Mouse (Mus musculus) hindbrain, embryonic 11.5 days (tissue): ENCODE data around the gene Myl12a. TPM values are rescaled to one million over a fixed set of nuclear protein-coding genes. Genes with fewer than 3 reads are reported as not detected.

Experiments used
- ATAC-seq: fragments of 200-750 bp; cut with Nextera tagmentation; 2 replicates; pipeline ENCODE4 v1.8.0; 2017; ENCODE audit warnings: mild to moderate bottlenecking, moderate TSS enrichment, moderate library complexity; ENCODE audit not compliant: low FRiP score
- DNase-seq: peaks from one replicate; pipeline ENCODE4 v3.0.0-alpha.2; 2015; ENCODE audit warnings: low spot score
- H3K27ac ChIP-seq: fragments of 300-500 bp; sonication (generic); 2 replicates; pipeline ENCODE4 v1.5.1; 2014; ENCODE audit warnings: mild to moderate bottlenecking, low read depth, low read length
- H3K27me3 ChIP-seq: fragments of 300-500 bp; sonication (generic); 2 replicates; pipeline ENCODE4 v1.6.1; 2014; ENCODE audit warnings: mild to moderate bottlenecking, low read length, moderate library complexity, mixed read lengths; ENCODE audit not compliant: control insufficient read depth, insufficient read depth
- H3K36me3 ChIP-seq: fragments of 300-500 bp; sonication (generic); 2 replicates; pipeline ENCODE4 v1.6.1; 2014; ENCODE audit warnings: mild to moderate bottlenecking, low read length, moderate library complexity, mixed read lengths; ENCODE audit not compliant: control insufficient read depth, insufficient read depth
- H3K4me1 ChIP-seq: fragments of 300-500 bp; sonication (generic); replicated peaks from 2 replicates; pipeline ENCODE4 v1.6.1; 2014; ENCODE audit warnings: low read length, mixed read lengths; ENCODE audit not compliant: control insufficient read depth, insufficient read depth
- H3K4me2 ChIP-seq: fragments of 300-500 bp; sonication (generic); replicated peaks from 2 replicates; pipeline ENCODE4 v1.6.1; 2014; ENCODE audit warnings: mild to moderate bottlenecking, low read depth, low read length
- H3K4me3 ChIP-seq: fragments of 300-500 bp; sonication (generic); 2 replicates; pipeline ENCODE4 v1.5.1; 2014; ENCODE audit warnings: low read depth, low read length
- H3K9ac ChIP-seq: fragments of 300-500 bp; sonication (generic); 2 replicates; pipeline ENCODE4 v1.6.1; 2014; ENCODE audit warnings: low read depth, low read length
- H3K9me3 ChIP-seq: fragments of 300-500 bp; sonication (generic); 2 replicates; pipeline ENCODE4 v1.6.1; 2016; ENCODE audit warnings: low read length; ENCODE audit not compliant: control insufficient read depth
- WGBS: fragments of 180-500 bp; shearing (Covaris S2); extraction: QIAGEN DNeasy Blood & Tissue Kit; methylation state at CpG from one replicate; pipeline ENCODE4 v1.1.7; 2014; 5-methylcytosine and 5-hydroxymethylcytosine counted together
- polyA plus RNA-seq: library from polyadenylated mRNA; unstranded; fragments of >200 nt; fragmentation: Nextera tagmentation; extraction: Ambion mirVana; gene quantifications from 2 replicates; pipeline ENCODE4 v1.2.1, GENCODE M21; 2014

The Myl12a gene
- polyA plus RNA-seq: 448 and 472 TPM in 2 replicates

DNA sequence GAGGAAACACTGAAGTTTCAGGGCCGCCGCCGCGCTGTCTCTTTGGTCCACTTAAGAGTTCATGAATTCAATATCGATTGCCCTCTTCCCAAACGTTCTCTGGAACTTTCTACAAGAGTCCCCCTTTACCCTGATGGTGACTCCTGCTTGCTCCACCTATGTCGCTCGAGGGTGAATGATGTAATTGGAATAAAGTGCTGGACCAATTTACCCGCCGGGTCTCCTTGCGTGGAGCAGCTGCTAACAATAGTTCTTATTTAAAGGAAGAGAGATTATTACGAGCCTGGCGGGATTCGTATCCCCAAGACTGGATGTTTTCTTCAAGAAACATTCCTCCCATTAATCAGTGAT is at the start of gene Myl12a:
TSS of gene Myl12a (minus strand) at position 135 of the 351 bp plus-strand sequence.
- Histone ChIP-seq H3K9me3 (no peaks in the 10 kb centered on the region), H3K36me3 (no peaks in the 10 kb centered on the region), H3K9ac (peak within 1 kb of the TSS; percentile 77), H3K4me3 (peak within 1 kb of the TSS; percentile 81), H3K27me3 (no peaks in the 10 kb centered on the region), H3K4me1 (no peaks in the 10 kb centered on the region), H3K4me2 (peak within 1 kb of the TSS; percentile 52), H3K27ac (peak within 1 kb of the TSS; percentile 93)
- ATAC-seq (peak; percentile 45), DNase-seq (no peak)
- 11% methylated on average over 14 of the region's 14 CpGs for WGBS

DNA sequence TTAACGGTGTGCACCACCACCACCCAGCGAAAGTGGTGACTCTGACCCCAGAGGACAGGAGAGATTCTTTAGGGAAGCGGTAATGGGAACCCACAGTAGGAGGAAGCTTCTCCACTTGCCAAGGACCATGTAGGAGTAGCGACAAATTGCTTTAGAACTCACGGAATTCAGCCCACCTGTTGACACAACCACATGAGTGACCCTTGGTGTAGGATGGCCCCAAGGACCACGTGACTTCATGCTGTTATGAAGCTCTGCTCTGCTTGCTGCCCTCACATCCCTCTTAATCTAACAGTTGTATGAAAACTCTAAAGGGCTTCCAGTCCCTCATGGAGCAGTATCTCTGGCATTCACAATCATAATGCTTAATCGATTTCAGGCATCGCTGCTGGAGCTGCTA is 46.6 kb upstream of the Myl12a start:
- H3K27ac ChIP-seq: no peak overlapping the region
- no peaks in the 10 kb centered on the region for H3K4me1 ChIP-seq
- H3K9ac ChIP-seq: no peak overlapping the region
- no peaks in the 10 kb centered on the region for H3K27me3 ChIP-seq
- H3K4me2 ChIP-seq: no peak overlapping the region
- no peaks in the 10 kb centered on the region for H3K9me3 ChIP-seq
- DNase-seq: no peak
- H3K4me3 ChIP-seq: no peak overlapping the region
- no peaks in the 10 kb centered on the region for H3K36me3 ChIP-seq
- no peak for ATAC-seq
- WGBS: 88% methylated on average over 8 of the region's 8 CpGs

DNA sequence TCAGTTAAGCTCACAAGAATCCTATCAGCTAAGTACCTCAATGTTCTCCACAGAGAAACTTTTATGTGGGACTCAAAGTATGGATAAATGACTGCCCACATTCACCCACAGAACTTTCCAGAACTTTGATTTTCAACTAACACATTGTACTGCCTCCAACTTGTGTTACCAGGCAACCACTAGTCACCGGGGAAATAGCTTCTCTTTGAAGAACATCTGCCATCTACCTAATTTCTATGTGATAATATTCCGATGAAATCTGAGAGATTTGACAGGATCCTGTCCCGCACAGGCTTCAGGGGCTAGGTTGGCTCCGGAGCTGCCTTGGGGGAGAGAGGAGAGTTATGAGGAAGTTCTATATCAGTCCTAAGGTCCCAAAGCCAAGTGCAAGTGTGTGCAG is 44.2 kb upstream of the Myl12a start:
- no peaks in the 10 kb centered on the region for H3K9me3 ChIP-seq
- H3K4me3 ChIP-seq: no peak overlapping the region
- H3K27me3 ChIP-seq: no peaks in the 10 kb centered on the region
- no peak for ATAC-seq
- H3K27ac ChIP-seq: no peak overlapping the region
- H3K4me2 ChIP-seq: no peak overlapping the region
- no peaks in the 10 kb centered on the region for H3K36me3 ChIP-seq
- DNase-seq: no peak
- 90% methylated on average over 4 of the region's 4 CpGs for WGBS
- H3K4me1 ChIP-seq: no peaks in the 10 kb centered on the region
- no peak overlapping the region for H3K9ac ChIP-seq

DNA sequence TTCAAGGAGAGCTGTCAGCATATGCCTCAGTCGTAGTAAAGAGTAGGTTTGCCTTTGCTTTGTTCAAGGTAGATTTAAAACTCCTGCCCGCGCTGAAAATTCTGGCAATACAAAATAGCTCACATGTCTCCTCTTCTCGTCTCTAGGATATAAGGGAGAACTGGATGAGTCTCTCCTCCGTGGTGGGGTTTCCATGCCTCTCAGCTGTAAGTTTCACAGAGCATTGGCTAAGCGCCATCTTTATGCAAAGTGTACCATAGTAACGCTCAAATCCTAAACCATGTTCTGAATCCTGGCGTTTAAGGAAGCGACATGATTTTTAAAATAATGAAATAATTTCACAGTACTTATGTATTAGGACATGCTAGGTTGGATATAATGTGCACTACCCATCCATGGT is 42.9 kb upstream of the Myl12a start:
- Histone ChIP-seq H3K4me3 (no peak overlapping the region), H3K4me2 (no peak overlapping the region), H3K9me3 (no peaks in the 10 kb centered on the region), H3K4me1 (0 out of 2 replicates have a peak, but pooled peaks cover under 1% of the 10 kb centered on the region), H3K27me3 (no peaks in the 10 kb centered on the region), H3K9ac (no peak overlapping the region), H3K27ac (no peak overlapping the region), H3K36me3 (no peaks in the 10 kb centered on the region)
- WGBS: 86% methylated on average over 9 of the region's 9 CpGs
- DNase-seq (no peak), ATAC-seq (no peak)

DNA sequence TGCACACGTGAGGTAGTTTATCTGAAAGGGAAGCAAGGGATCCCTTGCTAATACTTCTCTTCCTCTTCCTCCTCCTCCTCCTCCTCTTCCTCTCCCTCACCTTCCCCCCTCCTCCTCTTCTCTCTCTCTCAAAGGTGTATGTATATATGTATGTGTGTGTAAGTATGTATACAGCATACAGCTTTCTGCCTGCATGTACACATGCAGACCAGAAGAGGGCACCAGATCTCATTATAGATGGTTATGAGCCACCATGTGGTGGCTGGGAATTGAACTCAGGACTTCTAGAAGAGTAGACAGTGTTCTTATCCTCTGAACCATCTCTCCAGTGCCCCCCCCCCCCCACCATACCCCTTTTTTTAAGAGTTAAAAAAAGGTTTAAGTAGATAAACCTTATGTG is 40.0 kb upstream of the Myl12a start:
- 100% methylated on average over 1 of the region's 1 CpGs for WGBS
- no peak for ATAC-seq

DNA sequence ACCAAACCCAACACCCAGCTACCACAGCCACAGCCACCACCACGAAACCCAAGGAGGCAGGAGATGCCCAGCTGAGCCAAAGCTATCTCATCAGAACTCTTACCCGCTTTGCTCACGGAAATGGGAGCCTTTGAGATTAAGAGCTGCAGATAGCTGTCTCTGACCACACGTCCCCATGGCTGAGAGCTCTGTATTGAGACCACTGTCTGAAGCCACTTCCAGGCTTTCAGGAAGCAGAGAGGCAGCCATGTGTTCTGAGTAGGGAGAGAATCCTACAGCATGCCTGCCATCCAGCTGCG is 37.9 kb upstream of the Myl12a start:
- ATAC-seq (no peak), DNase-seq (no peak)
- Histone ChIP-seq H3K4me3 (no peak overlapping the region), H3K9me3 (no peaks in the 10 kb centered on the region), H3K27ac (no peak overlapping the region), H3K27me3 (no peaks in the 10 kb centered on the region), H3K9ac (no peak overlapping the region), H3K36me3 (no peaks in the 10 kb centered on the region), H3K4me1 (0 out of 2 replicates have a peak, but pooled peaks cover 5% of the 10 kb centered on the region), H3K4me2 (no peak overlapping the region)
- WGBS: 68% methylated on average over 5 of the region's 5 CpGs

More for the DNA sequence above, 40.0 kb upstream of the Myl12a start:
- Histone ChIP-seq H3K27ac (no peak overlapping the region), H3K9me3 (no peaks in the 10 kb centered on the region), H3K36me3 (no peaks in the 10 kb centered on the region), H3K4me1 (0 out of 2 replicates have a peak, but pooled peaks cover 5% of the 10 kb centered on the region), H3K27me3 (no peaks in the 10 kb centered on the region), H3K4me3 (no peak overlapping the region), H3K4me2 (no peak overlapping the region), H3K9ac (no peak overlapping the region)
- no peak for DNase-seq

DNA sequence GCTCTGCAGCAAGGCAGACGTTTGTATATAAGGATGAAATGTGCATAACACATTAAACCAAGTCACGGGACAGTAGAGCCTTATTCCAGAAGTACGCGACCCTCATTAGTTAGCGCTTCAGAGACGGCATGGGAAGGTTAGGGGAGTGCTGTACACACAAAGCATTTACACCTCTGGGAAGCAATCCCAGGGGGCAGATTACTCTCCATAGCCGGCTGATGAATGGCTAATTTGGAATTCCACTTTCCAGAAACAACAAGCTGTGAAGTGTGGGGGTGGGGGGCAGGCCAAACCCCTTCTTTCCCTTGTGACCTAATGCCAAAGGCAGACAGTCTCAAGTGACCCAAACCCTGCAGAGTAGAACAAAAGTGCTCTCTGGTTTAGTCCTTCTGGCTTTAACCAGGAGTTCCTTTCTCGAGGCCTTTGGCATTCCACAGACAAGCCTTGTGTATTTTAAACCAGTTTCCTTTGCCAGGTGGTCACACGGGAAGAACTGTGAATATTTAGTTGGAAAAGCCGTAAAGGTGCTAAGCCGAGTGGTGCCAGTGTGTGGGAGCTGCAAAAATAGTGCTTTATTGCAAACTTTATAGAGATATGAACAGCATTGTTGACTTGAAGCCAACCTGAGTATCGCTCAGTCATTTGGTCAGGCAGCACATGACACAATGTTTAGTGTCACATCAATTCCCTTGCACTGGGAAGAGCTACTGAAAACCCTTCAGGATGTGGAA is 37.3 kb upstream of the Myl12a start:
- Histone ChIP-seq H3K27ac (no peak overlapping the region), H3K4me2 (no peak overlapping the region), H3K9me3 (no peaks in the 10 kb centered on the region), H3K9ac (no peak overlapping the region), H3K27me3 (no peaks in the 10 kb centered on the region), H3K36me3 (no peaks in the 10 kb centered on the region), H3K4me3 (no peak overlapping the region), H3K4me1 (0 out of 2 replicates have a peak, but pooled peaks cover 5% of the 10 kb centered on the region)
- DNase-seq (peak; percentile 46), ATAC-seq (peak; percentile 70)
- 28% methylated on average over 12 of the region's 12 CpGs for WGBS

DNA sequence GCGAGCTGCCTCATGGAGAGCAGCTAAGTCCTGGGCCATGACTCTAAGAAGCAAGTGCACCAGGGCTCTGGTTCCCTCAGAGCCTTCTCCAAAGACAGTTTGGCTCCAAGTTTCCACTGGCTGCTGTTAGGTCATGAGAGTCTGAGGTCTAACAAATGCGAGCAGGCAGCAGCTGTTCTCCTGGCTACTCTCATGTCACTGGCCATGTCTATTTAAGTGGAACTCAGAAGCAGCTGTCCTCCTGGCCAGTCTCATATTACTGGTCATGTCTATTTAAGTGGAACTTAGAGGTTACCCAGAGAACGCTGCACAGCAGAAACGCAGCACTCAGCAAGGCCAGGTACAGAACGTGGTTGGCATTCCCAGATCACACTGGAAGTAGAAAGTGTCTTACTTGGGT is 36.1 kb upstream of the Myl12a start:
- no peak overlapping the region for H3K4me3 ChIP-seq
- H3K9me3 ChIP-seq: no peaks in the 10 kb centered on the region
- no peak overlapping the region for H3K9ac ChIP-seq
- H3K4me1 ChIP-seq: 0 out of 2 replicates have a peak, but pooled peaks cover 5% of the 10 kb centered on the region
- H3K27me3 ChIP-seq: no peaks in the 10 kb centered on the region
- no peak for ATAC-seq
- DNase-seq: no peak
- H3K36me3 ChIP-seq: no peaks in the 10 kb centered on the region
- 72% methylated on average over 5 of the region's 5 CpGs for WGBS
- H3K27ac ChIP-seq: no peak overlapping the region
- no peak overlapping the region for H3K4me2 ChIP-seq

DNA sequence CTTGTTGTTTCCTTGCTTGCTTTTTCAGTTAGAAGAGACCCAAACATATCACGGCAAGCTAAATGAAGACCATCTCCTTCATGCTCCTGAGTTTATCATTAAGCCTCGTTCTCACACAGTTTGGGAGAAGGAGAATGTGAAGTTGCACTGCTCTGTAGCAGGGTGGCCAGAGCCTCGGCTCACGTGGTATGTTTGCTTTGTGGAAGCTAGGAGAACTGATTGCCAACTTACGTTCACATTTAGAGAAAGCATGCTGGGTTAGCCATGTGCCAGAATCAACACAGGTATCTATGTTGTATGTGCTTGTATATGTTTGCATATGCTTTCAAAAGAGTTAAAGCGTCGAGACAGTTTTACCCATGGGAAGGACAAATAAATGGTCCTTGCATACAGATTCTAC is 34.5 kb upstream of the Myl12a start:
- no peak for ATAC-seq
- Histone ChIP-seq H3K4me1 (0 out of 2 replicates have a peak, but pooled peaks cover 5% of the 10 kb centered on the region), H3K27ac (no peak overlapping the region), H3K27me3 (no peaks in the 10 kb centered on the region), H3K9me3 (no peaks in the 10 kb centered on the region), H3K4me2 (no peak overlapping the region), H3K9ac (no peak overlapping the region), H3K4me3 (no peak overlapping the region), H3K36me3 (no peaks in the 10 kb centered on the region)
- 87% methylated on average over 7 of the region's 7 CpGs for WGBS
- DNase-seq: no peak
